Mouse (Mus musculus): Measurements from ENCODE around the gene Tpm1.

DNA sequence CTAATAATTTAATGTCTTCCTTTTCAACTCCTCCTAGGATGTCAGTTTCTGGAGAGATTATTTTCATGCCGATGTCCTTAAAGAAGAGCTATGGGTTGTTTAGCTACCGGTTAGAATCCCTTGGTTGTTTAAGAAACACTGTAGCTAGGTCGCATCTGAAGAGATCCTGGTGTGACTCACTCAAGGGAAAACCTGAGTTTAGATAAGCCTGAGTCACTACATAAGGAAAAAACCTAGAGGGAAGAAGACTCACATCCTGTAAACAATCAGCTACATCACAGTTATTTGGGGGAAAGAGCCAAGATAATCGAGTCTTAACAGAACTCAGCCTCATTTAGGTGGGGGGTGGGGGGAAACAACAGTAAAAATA is 3.9 kb downstream of the Tpm1 start:
- no peak for TF ChIP-seq CTCF (IDR thresholded peaks at IDR 0.05; ENCODE audit: low read depth)
- TF ChIP-seq EP300 (IDR thresholded peaks at IDR 0.05; ENCODE audit: low read depth), result no peak

Data from liver, postnatal 0 days (tissue).